Mouse (Mus musculus): ENCODE results near the gene Lyl1. TPM values are rescaled to one million over a fixed set of nuclear protein-coding genes. Genes with fewer than 3 reads are reported as not detected.
A peak's percentile ranks its signal among the peaks of the same experiment; 100 is the strongest.

Gene Lyl1
- 4.2 and 8.2 TPM in 2 replicates for polyA plus RNA-seq (2012; rRNA removed)

DNA sequence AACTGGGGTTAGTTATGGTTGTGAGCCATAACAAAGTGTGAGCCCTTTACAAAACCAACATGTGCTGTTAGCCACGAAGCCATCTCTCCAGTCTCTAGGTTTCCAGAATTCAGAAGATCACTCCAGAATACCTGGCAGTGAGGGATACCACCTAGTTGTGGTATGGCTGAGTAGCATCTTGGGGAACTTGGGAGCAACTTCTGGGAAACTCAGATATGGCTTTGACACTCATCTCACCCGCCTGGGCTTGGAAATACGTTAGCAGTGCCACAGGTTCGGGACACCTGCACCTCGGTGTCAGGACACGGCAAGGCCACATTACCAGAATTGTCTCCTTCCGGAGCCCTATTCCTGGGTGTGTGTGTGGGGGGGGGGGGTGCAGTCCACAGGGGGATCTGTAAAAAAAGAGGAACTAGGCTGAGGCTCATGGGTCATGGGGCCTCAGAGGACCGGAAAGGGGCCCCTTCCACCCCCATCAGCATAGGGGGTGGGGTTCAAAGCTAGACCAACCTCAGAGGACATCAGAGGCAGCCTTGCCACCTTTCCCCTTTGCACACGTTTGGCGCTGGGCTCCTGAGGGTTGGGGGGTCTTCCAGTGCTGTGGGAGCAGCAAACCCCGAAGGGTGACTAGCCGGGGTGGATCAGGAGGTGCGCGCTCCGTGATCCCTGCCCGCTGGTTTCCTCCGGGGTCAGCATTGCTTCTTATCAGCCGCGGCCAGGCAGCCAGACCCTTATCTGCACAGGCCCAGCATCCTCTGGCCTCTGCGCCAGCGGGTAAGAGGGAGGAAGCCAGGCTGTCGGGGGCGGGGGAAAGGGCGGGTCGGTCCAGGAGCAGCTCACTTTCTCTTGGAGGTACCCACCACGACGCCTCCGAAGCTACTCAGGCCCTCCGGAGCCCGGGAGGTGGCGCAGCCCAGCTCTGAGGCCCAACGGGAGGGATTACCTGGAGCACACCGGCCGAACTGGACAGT lies at the start of gene Lyl1:
Gene Lyl1, plus strand, starts transcription at position 517 of the 971 bp plus-strand sequence.
- Histone ChIP-seq H3K4me1 (ENCODE audit: control insufficient read depth, insufficient read depth, insufficient read length, low read length) (peaks cover 18% of the 10 kb centered on the region), H3K27ac (ENCODE audit: insufficient read depth, low read depth, low read length) (peak within 1 kb of the TSS; percentile 52), H3K36me3 (ENCODE audit: control insufficient read depth, insufficient read depth, low read length) (peaks cover 24% of the 10 kb centered on the region), H3K4me3 (ENCODE audit: low read depth, low read length) (peak within 1 kb of the TSS; percentile 40), H3K27me3 (ENCODE audit: control insufficient read depth, insufficient read depth, low read length) (peaks cover 16% of the 10 kb centered on the region)
- TF ChIP-seq POLR2A (IDR thresholded peaks at IDR 0.05; ENCODE audit: low read depth, low read length) (peak; percentile 37; the same call in 1 of the 2 replicates), CTCF (IDR thresholded peaks at IDR 0.05; ENCODE audit: extremely low read depth, insufficient read length, insufficient replicate concordance, low read depth, low read length) (no peak)
- WGBS: 13% methylated on average over 34 of the region's 34 CpGs

DNA sequence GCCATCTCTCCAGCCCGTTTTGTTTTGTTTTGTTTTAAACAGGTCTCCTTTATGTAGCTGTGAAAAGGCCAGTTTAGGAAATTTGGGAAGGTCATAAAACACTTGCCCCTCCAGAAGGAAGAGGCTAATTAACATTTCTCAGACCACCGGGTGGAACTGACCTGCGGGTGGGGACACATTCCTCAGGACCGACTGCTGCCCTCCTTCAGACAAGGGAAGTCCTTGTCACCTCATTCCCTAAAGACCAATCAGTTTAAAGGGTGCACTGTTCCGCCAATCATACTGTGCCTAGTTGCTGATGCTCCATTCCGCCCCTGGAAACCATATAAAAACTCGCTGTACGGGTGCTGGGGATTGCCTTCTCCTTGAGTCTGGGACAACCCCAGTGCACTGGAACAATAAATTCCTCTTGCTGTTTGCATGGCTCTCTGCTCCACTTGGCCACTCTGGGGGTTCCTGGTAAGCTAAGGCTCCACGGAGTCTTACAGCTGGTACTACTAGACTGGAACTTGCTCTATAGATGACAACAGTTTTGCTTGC lies 48.1 kb upstream of the Lyl1 start:
- no peak overlapping the region for H3K4me3 ChIP-seq (ENCODE audit: low read depth, low read length)
- H3K27me3 ChIP-seq (ENCODE audit: control insufficient read depth, insufficient read depth, low read length): no peaks in the 10 kb centered on the region
- H3K27ac ChIP-seq (ENCODE audit: insufficient read depth, low read depth, low read length): no peak overlapping the region
- 66% methylated on average over 9 of the region's 9 CpGs for WGBS
- peaks cover 12% of the 10 kb centered on the region for H3K4me1 ChIP-seq (ENCODE audit: control insufficient read depth, insufficient read depth, insufficient read length, low read length)
- no peak for TF ChIP-seq CTCF (IDR thresholded peaks at IDR 0.05; ENCODE audit: extremely low read depth, insufficient read length, insufficient replicate concordance, low read depth, low read length)
- no peak for TF ChIP-seq POLR2A (IDR thresholded peaks at IDR 0.05; ENCODE audit: low read depth, low read length)
- H3K36me3 ChIP-seq (ENCODE audit: control insufficient read depth, insufficient read depth, low read length): no peaks in the 10 kb centered on the region

DNA sequence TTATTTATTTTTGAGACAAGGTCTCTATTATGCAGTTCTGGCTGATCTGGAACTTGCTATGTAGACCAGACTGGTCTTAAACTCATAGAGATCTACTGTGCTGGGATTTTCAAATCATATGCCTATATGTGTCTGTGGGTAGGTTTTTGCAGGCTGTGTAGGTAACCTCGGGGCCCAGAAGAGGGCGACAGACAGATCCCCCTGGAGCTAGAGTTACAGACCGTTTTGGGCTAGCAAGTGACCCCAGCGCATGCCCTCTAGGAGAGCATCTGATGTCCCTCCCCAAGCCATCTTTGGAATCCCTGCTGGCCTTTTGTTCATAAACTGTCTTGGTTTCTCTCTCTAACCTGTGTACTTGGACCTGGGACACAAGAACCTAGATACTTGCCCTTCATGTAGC lies 46.7 kb upstream of the Lyl1 start:
- no peaks in the 10 kb centered on the region for H3K36me3 ChIP-seq (ENCODE audit: control insufficient read depth, insufficient read depth, low read length)
- H3K4me1 ChIP-seq (ENCODE audit: control insufficient read depth, insufficient read depth, insufficient read length, low read length): peaks cover 12% of the 10 kb centered on the region
- TF ChIP-seq CTCF (IDR thresholded peaks at IDR 0.05; ENCODE audit: extremely low read depth, insufficient read length, insufficient replicate concordance, low read depth, low read length) (no peak), POLR2A (IDR thresholded peaks at IDR 0.05; ENCODE audit: low read depth, low read length) (no peak)
- WGBS: 63% methylated on average over 4 of the region's 4 CpGs
- no peak overlapping the region for H3K4me3 ChIP-seq (ENCODE audit: low read depth, low read length)
- no peak overlapping the region for H3K27ac ChIP-seq (ENCODE audit: insufficient read depth, low read depth, low read length)
- H3K27me3 ChIP-seq (ENCODE audit: control insufficient read depth, insufficient read depth, low read length): no peaks in the 10 kb centered on the region

DNA sequence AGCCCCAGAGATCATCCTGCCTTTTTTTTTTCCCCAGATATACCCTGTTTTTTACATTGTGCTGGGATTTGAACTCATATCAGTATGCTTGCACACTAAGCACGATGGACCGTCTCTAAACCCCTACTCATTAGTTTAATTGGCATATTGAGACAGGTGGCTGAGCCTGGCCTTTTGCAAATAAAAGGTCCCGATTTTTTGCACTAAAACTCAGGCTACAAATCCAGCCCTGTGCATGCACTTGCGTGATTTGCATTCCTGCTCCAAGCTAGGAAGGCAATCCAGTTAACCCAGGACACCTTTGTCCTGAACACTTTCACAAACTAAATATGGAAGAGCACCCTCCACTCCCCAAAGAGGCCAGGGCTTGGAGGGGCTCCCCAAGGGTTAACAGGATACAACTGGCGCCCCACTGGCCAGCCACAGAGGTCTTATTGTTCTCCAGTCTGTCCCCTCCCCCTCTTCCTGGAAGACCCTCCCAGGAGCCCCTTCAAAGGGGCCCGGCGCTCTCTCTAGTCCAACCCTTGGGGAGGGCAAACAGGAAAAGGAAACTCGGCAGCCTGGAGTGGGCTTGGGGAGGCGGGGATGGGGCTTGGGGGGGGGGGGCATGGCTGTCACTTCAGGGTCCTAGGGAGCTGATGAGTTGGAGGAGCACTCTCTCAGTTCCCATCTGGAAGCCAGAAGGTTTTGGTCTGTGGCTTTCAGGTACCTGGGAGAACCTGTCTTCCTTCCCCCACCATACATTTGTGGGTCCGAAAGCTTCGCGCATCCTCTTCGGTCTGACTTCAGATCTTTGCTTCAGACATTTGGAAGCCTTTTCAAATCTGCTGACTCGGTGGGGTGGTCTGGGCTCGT lies 45.7 kb upstream of the Lyl1 start:
- Histone ChIP-seq H3K27ac (ENCODE audit: insufficient read depth, low read depth, low read length) (peak overlapping the region; percentile 93), H3K4me1 (ENCODE audit: control insufficient read depth, insufficient read depth, insufficient read length, low read length) (peaks cover 14% of the 10 kb centered on the region), H3K4me3 (ENCODE audit: low read depth, low read length) (peak overlapping the region; percentile 63), H3K36me3 (ENCODE audit: control insufficient read depth, insufficient read depth, low read length) (no peaks in the 10 kb centered on the region), H3K27me3 (ENCODE audit: control insufficient read depth, insufficient read depth, low read length) (no peaks in the 10 kb centered on the region)
- no peak for TF ChIP-seq CTCF (IDR thresholded peaks at IDR 0.05; ENCODE audit: extremely low read depth, insufficient read length, insufficient replicate concordance, low read depth, low read length)
- TF ChIP-seq POLR2A (IDR thresholded peaks at IDR 0.05; ENCODE audit: low read depth, low read length): no peak
- 14% methylated on average over 15 of the region's 15 CpGs for WGBS

DNA sequence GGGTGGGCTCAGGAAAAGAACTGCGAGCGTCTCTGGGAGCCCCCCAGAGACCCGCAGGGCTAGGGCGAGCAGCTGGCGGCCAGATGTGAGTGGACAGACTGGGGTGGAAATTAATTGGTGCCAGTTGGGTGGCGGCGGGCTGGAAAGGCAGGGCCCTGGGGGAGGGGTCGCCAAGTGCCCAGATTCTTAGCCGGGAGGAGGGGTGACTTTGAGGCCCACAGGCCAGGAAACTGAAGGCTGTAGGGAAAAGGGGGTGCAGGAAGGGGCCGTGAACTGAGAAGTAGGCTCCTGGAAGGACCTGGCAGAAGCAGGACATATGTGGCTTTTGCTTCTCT lies 45.1 kb upstream of the Lyl1 start:
- peak overlapping the region; percentile 63 for H3K4me3 ChIP-seq (ENCODE audit: low read depth, low read length)
- peak overlapping the region; percentile 93 for H3K27ac ChIP-seq (ENCODE audit: insufficient read depth, low read depth, low read length)
- 13% methylated on average over 10 of the region's 10 CpGs for WGBS
- TF ChIP-seq CTCF (IDR thresholded peaks at IDR 0.05; ENCODE audit: extremely low read depth, insufficient read length, insufficient replicate concordance, low read depth, low read length) (no peak), POLR2A (IDR thresholded peaks at IDR 0.05; ENCODE audit: low read depth, low read length) (no peak)
- no peaks in the 10 kb centered on the region for H3K36me3 ChIP-seq (ENCODE audit: control insufficient read depth, insufficient read depth, low read length)
- no peaks in the 10 kb centered on the region for H3K27me3 ChIP-seq (ENCODE audit: control insufficient read depth, insufficient read depth, low read length)
- H3K4me1 ChIP-seq (ENCODE audit: control insufficient read depth, insufficient read depth, insufficient read length, low read length): peaks cover 14% of the 10 kb centered on the region

DNA sequence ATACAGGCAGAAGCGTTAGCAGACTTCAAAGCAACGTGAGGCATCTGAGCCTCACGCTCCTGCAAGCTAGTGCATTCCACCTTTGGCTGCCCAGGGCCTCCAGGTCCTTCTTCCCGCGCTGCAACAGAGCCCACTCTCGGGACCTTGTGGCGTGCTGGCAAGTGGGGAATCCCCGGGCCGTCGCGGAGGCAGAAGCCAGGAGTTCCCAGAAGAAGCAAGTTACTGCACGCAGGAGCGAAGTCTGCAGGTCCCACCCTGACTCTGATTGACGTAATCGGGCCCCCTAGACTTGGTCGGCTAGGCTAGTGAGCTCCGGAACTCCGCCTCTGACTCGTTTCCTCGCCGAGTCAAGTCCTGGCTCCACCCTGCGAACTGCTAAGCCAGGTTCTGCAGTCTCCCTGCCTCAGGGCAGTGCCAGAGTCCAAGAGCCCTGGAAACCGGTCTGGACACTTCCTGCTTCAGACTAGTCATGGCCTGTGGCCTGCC lies 44.6 kb upstream of the Lyl1 start:
- Histone ChIP-seq H3K27ac (ENCODE audit: insufficient read depth, low read depth, low read length) (peak overlapping the region; percentile 93), H3K4me1 (ENCODE audit: control insufficient read depth, insufficient read depth, insufficient read length, low read length) (peaks cover 14% of the 10 kb centered on the region), H3K27me3 (ENCODE audit: control insufficient read depth, insufficient read depth, low read length) (no peaks in the 10 kb centered on the region), H3K36me3 (ENCODE audit: control insufficient read depth, insufficient read depth, low read length) (no peaks in the 10 kb centered on the region), H3K4me3 (ENCODE audit: low read depth, low read length) (peak overlapping the region; percentile 63)
- TF ChIP-seq POLR2A (IDR thresholded peaks at IDR 0.05; ENCODE audit: low read depth, low read length) (peak; percentile 49; the same call in 1 of the 2 replicates), CTCF (IDR thresholded peaks at IDR 0.05; ENCODE audit: extremely low read depth, insufficient read length, insufficient replicate concordance, low read depth, low read length) (no peak)
- under 1% methylated on average over 23 of the region's 23 CpGs for WGBS
